Mouse (Mus musculus) CD4-positive, CD25-positive, alpha-beta regulatory T cell, adult 4 months (primary cell): ENCODE measurements around the gene Fam189a1. TPM values are rescaled to one million over a fixed set of nuclear protein-coding genes. Genes with fewer than 3 reads are reported as not detected.

Experiments
- ATAC-seq: one replicate; pipeline ENCODE4 v1.8.0; 2017
- polyA plus RNA-seq, 2 experiments: library from polyadenylated mRNA; unstranded; fragments of 100-300 nt; shearing (Covaris generic); gene quantifications; one replicate each; pipeline ENCODE4 v1.2.1; 2017

Gene Fam189a1
- polyA plus RNA-seq, 2 experiments from 2014 or later: 1.1 TPM; not detected in 1

GRCm38 (mm10) chr7:64808876-64809275 is 347.5 kb downstream of the Fam189a1 start:
- no peak for ATAC-seq

GRCm38 (mm10) chr7:64805100-64805499 is 351.3 kb downstream of the Fam189a1 start:
- ATAC-seq: no peak

- no peak for ATAC-seq
Measured at GRCm38 (mm10) chr7:64795554-64795953, 360.8 kb downstream of the Fam189a1 start.

- ATAC-seq: no peak
Measured at GRCm38 (mm10) chr7:64792031-64792430, 364.3 kb downstream of the Fam189a1 start.

- no peak for ATAC-seq
Measured at GRCm38 (mm10) chr7:64791145-64791544, 365.2 kb downstream of the Fam189a1 start.

GRCm38 (mm10) chr7:64785040-64785439 is 371.3 kb downstream of the Fam189a1 start:
- ATAC-seq: no peak

GRCm38 (mm10) chr7:64779501-64779900 is 376.9 kb downstream of the Fam189a1 start:
- ATAC-seq: no peak

GRCm38 (mm10) chr7:64776708-64777489 is 379.5 kb downstream of the Fam189a1 start:
- no peak for ATAC-seq

- ATAC-seq: no peak
Measured at GRCm38 (mm10) chr7:64773465-64773864, 382.9 kb downstream of the Fam189a1 start.

- no peak for ATAC-seq
Measured at GRCm38 (mm10) chr7:64770779-64771390, 385.5 kb downstream of the Fam189a1 start.

- ATAC-seq: no peak
Measured at GRCm38 (mm10) chr7:64769768-64770167, 386.6 kb downstream of the Fam189a1 start.

GRCm38 (mm10) chr7:64765595-64765994 is 390.8 kb downstream of the Fam189a1 start:
- ATAC-seq: no peak

- ATAC-seq: no peak
Measured at GRCm38 (mm10) chr7:64755141-64755540, 401.2 kb downstream of the Fam189a1 start.

- ATAC-seq: no peak
Measured at GRCm38 (mm10) chr7:64754161-64754560, 402.2 kb downstream of the Fam189a1 start.

GRCm38 (mm10) chr7:64753678-64754077 is 402.7 kb downstream of the Fam189a1 start:
- no peak for ATAC-seq

- no peak for ATAC-seq
Measured at GRCm38 (mm10) chr7:64752133-64752532, 404.2 kb downstream of the Fam189a1 start.

GRCm38 (mm10) chr7:64751465-64751864 is 404.9 kb downstream of the Fam189a1 start:
- no peak for ATAC-seq

GRCm38 (mm10) chr7:64743610-64744009 is 412.8 kb downstream of the Fam189a1 start:
- ATAC-seq: no peak

- ATAC-seq: no peak
Measured at GRCm38 (mm10) chr7:64741333-64742307, 414.8 kb downstream of the Fam189a1 start.

GRCm38 (mm10) chr7:64739131-64739530 is 417.2 kb downstream of the Fam189a1 start:
- ATAC-seq: no peak

GRCm38 (mm10) chr7:64729785-64730184 is 426.6 kb downstream of the Fam189a1 start:
- no peak for ATAC-seq

GRCm38 (mm10) chr7:64728816-64729215 is 427.6 kb downstream of the Fam189a1 start:
- ATAC-seq: no peak

- no peak for ATAC-seq
Measured at GRCm38 (mm10) chr7:64728181-64728591, 428.2 kb downstream of the Fam189a1 start.
